Mouse (Mus musculus): ENCODE measurements around the gene Zfp105. TPM values are rescaled to one million over a fixed set of nuclear protein-coding genes. Genes with fewer than 3 reads are reported as not detected.

Gene Zfp105
- total RNA-seq (2021) = 1 to 10 TPM in 1 of 2 experiments, under 1 TPM in 1; 0.89 to 1.0 TPM
- long read RNA-seq, experiment 1 = 0 reads
- long read RNA-seq, experiment 2, partial matches to known transcripts = 0 of 1 reads
- long read RNA-seq, experiment 2, other reads (novel, unspliced or antisense) = 0 of 1 reads

- peak within 1 kb of the TSS; percentile 78 for H3K27ac ChIP-seq
- intact Hi-C loops (cut with DNase I) = loop anchor here (2.0 kb wide), 1 partner anchor 56 kb away; the partner anchor contains the start of gene Zfp445
- peak; percentile 68 for DNase-seq
- H3K4me3 ChIP-seq = peak within 1 kb of the TSS; percentile 87
- no peak for TF ChIP-seq CTCF (IDR thresholded peaks at IDR 0.05)
Observed at GRCm38 (mm10) chr9:122922936-122923381, at the start of gene Zfp105. Gene Zfp105 (plus strand): TSS chr9:122923072.

- TF ChIP-seq CTCF (IDR thresholded peaks at IDR 0.05) = no peak
- H3K4me3 ChIP-seq = no peak overlapping the region
- H3K27ac ChIP-seq = no peak overlapping the region
- DNase-seq = no peak
- intact Hi-C loops (cut with DNase I) = no loop called here
Observed at GRCm38 (mm10) chr9:122874653-122875052, 48.2 kb upstream of the Zfp105 start.

DNA sequence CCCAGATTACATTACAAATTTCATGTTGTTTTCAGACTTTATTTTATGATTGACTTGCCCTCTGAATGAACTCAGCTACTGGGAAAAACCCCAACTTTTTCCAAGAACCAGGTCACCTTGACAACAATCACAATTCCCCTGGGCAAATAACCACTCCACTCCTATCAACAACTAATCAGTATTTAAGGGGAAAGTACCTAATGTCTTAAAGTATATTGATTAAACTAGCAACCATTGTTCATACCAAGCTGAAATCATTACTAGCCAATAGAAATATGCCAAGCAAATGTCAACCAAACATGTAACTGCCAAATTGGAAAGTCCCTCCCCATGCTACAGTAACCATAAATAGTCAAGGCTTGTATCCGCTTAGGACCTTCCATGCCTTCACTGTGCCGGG is 47.7 kb upstream of the Zfp105 start:
- no peak overlapping the region for H3K27ac ChIP-seq
- no peak for DNase-seq
- intact Hi-C loops (cut with DNase I) = no loop called here
- H3K4me3 ChIP-seq = no peak overlapping the region
- no peak for TF ChIP-seq CTCF (IDR thresholded peaks at IDR 0.05)

DNA sequence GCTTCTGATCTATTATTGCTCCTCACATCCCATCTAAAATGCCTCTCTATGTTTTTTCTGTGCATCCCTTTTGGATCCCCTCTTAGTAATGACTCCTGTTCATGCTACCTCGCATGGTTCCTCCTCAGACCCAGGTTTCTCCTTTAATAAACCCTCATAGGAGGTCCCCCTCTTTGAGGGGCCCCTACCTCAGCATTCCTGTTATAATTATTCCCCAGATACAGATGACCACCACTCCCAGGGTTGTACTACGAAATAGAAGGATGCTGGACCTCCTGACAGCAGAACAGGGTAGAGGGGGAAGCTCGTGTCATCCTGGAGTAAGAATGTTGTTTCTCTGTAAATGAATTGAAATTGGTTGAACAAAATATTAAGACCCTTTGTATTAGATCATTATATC is 37.5 kb upstream of the Zfp105 start, which contains the start of gene Zkscan7:
Zkscan7 (plus strand) TSS at position 301 of the 400 bp plus-strand sequence.
- peak within 1 kb of the TSS; percentile 98 for H3K4me3 ChIP-seq
- DNase-seq = no peak
- no peak for TF ChIP-seq CTCF (IDR thresholded peaks at IDR 0.05)
- H3K27ac ChIP-seq = peak within 1 kb of the TSS; percentile 86
- intact Hi-C loops (cut with DNase I) = loop anchor here (5.0 kb wide), 1 partner anchor 62 kb away; no protein-coding TSS in a partner anchor

DNA sequence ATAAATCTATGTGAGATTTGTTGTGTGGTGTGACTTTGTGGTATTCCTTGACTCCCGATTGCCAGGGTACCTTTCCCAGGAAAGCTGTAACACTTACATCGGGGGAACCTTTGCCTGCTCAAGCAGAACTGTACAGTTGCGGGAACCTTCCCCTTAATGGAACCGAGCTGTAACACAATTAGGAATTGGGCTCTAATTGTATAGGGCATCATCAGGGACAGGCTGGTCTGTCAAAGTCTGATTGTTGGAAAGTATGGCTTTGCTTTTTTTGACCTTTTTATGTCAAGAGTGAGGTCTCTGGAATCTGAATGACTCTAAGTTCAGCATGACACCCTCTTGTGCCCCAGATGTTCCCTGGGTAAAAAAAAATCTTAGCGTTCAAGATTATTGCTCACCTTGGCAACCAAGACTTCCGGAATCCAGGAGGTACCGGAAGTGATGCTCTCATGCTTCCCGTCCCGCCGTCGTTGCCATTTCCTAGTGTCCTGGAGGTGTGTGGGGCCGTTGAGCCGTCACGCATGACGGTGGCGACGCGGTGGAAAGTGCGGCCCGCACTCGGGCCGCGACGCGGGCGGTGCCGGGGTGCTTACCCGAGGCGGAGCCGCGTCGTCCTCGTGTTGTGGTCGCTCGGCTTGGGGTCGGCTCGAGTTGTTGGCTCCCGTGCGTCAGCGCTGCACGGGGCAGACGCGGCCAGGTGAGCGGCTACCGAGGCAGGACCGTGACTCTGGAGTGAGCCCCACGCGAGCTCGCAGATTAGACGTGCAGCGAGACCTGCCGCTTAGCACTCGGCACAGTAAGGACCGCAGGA is 36.3 kb upstream of the Zfp105 start:
- H3K4me3 ChIP-seq = peak overlapping the region; percentile 98
- intact Hi-C loops (cut with DNase I) = loop anchor here (2.0 to 5.0 kb wide), 2 partner anchors 20 to 61 kb away; partner anchors contain the start of gene Zfp445
- no peak for TF ChIP-seq CTCF (IDR thresholded peaks at IDR 0.05)
- peak; percentile 73 for DNase-seq
- H3K27ac ChIP-seq = peak overlapping the region; percentile 86

DNA sequence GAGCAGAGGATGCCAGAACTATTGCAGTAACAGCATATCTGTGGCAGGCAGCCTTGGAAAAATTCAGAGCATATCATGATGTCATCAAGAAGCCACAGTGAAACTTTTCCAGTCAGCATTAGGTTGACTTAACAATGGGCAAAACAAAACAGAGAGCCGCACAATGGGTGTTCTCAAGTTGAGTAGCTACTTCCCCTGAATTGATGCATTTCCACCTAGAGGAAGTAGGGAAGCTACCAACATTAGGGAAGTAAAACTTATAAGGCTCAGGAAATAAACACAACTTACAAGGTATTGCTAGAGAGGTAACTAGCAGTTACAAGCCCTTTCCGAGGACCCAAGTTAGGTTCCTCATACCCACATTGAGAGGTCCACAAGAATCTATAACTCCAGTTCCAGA is 21.8 kb upstream of the Zfp105 start:
- no peak for DNase-seq
- intact Hi-C loops (cut with DNase I) = no loop called here
- TF ChIP-seq CTCF (IDR thresholded peaks at IDR 0.05) = no peak
- Histone ChIP-seq H3K4me3 (no peak overlapping the region), H3K27ac (no peak overlapping the region)

DNA sequence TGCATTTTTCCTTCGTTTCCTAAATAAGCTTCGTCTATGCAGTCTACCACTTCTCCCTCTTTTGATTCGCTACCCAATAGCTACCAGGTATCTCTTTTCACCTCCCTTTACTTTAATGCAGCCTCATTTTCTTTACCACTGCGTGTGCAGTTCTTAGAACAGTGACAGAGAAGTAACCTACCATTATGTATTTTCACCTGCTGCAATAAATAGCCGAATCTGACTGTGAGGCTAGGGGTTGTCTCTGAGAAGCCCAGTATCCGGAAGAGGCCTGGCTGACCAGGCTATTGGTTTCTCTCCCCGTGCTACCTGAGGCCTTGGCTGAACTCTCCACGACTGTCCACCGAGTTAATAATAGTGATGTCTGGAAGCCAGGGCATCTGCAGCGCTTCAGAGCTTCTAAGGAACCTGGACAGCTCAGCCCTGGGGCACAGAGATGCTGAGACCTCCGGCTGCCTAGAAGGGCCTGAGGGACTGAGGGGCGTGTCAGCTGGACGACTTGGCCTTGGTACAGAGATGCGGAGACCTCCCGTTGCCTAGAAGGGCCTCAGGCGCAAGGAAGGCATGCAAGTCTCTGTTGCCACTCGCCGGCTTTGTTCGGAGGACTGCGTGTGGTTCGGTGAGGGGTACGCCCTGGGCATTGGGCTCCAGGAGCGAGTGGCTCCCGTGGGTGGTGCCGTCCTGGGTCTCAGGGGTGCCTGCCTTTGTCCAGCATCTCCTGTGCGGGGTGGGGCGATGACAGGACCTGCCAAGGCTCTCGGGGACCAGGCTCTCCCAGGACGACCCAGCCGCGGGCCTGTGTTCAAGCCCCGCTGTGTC is 19.9 kb upstream of the Zfp105 start:
- TF ChIP-seq CTCF (IDR thresholded peaks at IDR 0.05) = no peak
- peak overlapping the region; percentile 75 for H3K4me3 ChIP-seq
- intact Hi-C loops (cut with DNase I) = no loop called here
- peak; percentile 51 for DNase-seq
- H3K27ac ChIP-seq = peak overlapping the region; percentile 49; the same call in 1 of the 2 replicates

- H3K4me3 ChIP-seq = peak overlapping the region; percentile 87
- H3K27ac ChIP-seq = 0 out of 2 replicates have a peak overlapping the region, but pooled peaks have one; percentile 78
- DNase-seq = no peak
- TF ChIP-seq CTCF (IDR thresholded peaks at IDR 0.05) = no peak
- intact Hi-C loops (cut with DNase I) = loop anchor here (2.0 kb wide), 1 partner anchor 56 kb away; the partner anchor contains the start of gene Zfp445
Observed at GRCm38 (mm10) chr9:122922436-122922835, 436 bp upstream of the Zfp105 start.

DNA sequence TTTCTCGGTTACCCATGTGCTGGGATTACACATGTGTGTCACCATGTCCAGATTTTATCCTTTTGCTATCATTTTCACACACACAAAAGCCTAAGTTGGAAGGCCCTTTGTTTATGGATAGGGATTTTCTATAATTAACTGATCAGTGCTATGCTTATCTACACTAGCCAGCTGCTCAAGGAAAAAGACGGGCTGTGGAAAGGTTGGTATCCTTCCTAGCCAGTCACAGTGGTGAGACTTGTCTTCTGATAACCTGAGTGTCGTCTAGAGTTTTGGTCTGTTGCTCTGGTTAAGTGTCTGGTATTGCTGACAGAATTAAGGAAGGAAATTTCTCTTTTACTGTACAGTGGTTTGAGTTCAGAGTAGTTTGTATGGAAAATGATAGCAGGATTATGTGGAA is 6.0 kb downstream of the Zfp105 start:
- intact Hi-C loops (cut with DNase I) = no loop called here
- DNase-seq = no peak
- TF ChIP-seq CTCF (IDR thresholded peaks at IDR 0.05) = no peak
- no peak overlapping the region for H3K27ac ChIP-seq
- H3K4me3 ChIP-seq = no peak overlapping the region

DNA sequence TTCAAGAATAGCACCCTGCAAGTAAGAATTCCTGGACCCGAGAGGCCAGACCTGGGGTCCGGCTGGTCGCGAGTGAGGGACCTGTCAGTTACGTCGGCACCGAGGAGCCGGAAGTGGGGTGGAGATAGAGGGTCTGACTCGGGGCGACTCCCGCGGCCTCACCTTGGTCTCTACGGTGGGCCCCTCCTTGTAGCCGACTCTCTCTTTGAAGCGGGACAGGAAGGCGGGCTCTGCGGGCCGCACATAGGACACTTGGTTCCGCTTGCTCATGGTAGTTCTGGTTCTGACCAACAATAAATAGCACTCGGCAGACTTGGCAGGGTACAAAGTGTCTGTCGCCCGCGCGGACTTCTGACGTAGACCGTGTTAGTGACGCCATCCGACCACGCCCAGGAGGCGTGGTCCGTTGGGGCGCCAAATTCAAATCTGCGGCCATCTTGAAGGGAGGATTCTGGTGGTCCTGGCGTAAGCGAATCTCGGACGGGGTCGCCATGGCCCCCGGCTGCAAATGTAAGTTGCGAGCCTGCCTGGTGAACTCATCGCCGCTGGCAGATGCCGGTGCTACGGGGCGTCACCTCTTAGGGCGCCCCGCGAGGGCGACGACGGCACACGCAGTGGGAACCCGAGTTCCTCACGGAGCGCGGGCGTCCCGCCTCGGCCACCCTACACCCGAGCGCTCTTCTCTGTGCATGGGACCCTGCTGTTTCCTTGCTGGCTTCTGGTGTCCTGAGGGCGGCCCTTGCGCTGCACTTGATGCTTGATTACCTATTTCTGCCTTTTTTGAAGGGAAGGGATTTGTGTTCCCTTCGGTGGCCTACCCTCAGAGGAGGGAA is 28.0 kb downstream of the Zfp105 start, which contains the start of the genes 1110059G10Rik and Kif15:
1110059G10Rik (minus strand) TSS at position 358 of the 833 bp plus-strand sequence.
Kif15 (plus strand) TSS at position 404 of the 833 bp plus-strand sequence.
- intact Hi-C loops (cut with DNase I) = loop anchor here (5.0 to 10.0 kb wide), 4 partner anchors 71 to 216 kb away; partner anchors contain the start of gene Tmem42

More for the DNA sequence above, 28.0 kb downstream of the Zfp105 start, which contains the start of the genes 1110059G10Rik and Kif15:
- Histone ChIP-seq H3K27ac (peak within 1 kb of the TSS; percentile 97), H3K4me3 (peak within 1 kb of the TSS; percentile 99)
- peak; percentile 92 for DNase-seq
- peak; percentile 13; the same call in 1 of the 2 replicates for TF ChIP-seq CTCF (IDR thresholded peaks at IDR 0.05)

Other genes with a start within 250 kb of the Zfp105 start
- gene Topaz1, start 175.7 kb upstream of the Zfp105 start, total RNA-seq (2021) = not detected
- 10 to 100 TPM; 20.8 to 31.7 TPM for gene Tcaim, start 117.5 kb upstream of the Zfp105 start, total RNA-seq (2021)
- not detected for gene Gm35549, start 79.0 kb upstream of the Zfp105 start, total RNA-seq (2021)
- gene Zfp445, start 57.1 kb upstream of the Zfp105 start, total RNA-seq (2021) = 10 to 100 TPM; 39.0 to 39.5 TPM
- 1 to 10 TPM; 3.3 to 4.2 TPM for gene Zkscan7, start 37.4 kb upstream of the Zfp105 start, total RNA-seq (2021)
- gene 1110059G10Rik, start 27.9 kb downstream of the Zfp105 start, total RNA-seq (2021) = 10 to 100 TPM; 10.4 to 11.3 TPM
- under 1 TPM in 1 of 2 experiments, not detected in 1; 0.17 TPM for gene Kif15, start 28.0 kb downstream of the Zfp105 start, total RNA-seq (2021)
- 10 to 100 TPM in 1 of 2 experiments, 1 to 10 TPM in 1; 9.2 to 10.5 TPM for gene Tmem42, start 98.3 kb downstream of the Zfp105 start, total RNA-seq (2021)
- gene Tgm4, start 111.7 kb downstream of the Zfp105 start, total RNA-seq (2021) = under 1 TPM in 1 of 2 experiments, not detected in 1; 0.56 TPM
- 10 to 100 TPM; 53.2 to 55.8 TPM for gene Zdhhc3, start 190.1 kb downstream of the Zfp105 start, total RNA-seq (2021)
- gene Exosc7, start 190.1 kb downstream of the Zfp105 start, total RNA-seq (2021) = 10 to 100 TPM; 18.3 to 21.3 TPM
- gene Clec3b, start 227.9 kb downstream of the Zfp105 start, total RNA-seq (2021) = 10 to 100 TPM; 33.5 to 50.2 TPM